Mouse (Mus musculus) CH12F3 (cell line): ENCODE results near the gene Shisa5.

Experiments
- in situ Hi-C: fragments of 300-500 bp; cut with MboI; formaldehyde crosslinking; loops from 2 replicates; pipeline ENCODE4 v1.14.3; 2020; ENCODE audit warnings: low sequenced_read_pairs

Gene Shisa5

GRCm38 (mm10) chr9:109021428-109021827 lies 16.9 kb upstream of the Shisa5 start:
- in situ Hi-C loops: no loop called here

DNA sequence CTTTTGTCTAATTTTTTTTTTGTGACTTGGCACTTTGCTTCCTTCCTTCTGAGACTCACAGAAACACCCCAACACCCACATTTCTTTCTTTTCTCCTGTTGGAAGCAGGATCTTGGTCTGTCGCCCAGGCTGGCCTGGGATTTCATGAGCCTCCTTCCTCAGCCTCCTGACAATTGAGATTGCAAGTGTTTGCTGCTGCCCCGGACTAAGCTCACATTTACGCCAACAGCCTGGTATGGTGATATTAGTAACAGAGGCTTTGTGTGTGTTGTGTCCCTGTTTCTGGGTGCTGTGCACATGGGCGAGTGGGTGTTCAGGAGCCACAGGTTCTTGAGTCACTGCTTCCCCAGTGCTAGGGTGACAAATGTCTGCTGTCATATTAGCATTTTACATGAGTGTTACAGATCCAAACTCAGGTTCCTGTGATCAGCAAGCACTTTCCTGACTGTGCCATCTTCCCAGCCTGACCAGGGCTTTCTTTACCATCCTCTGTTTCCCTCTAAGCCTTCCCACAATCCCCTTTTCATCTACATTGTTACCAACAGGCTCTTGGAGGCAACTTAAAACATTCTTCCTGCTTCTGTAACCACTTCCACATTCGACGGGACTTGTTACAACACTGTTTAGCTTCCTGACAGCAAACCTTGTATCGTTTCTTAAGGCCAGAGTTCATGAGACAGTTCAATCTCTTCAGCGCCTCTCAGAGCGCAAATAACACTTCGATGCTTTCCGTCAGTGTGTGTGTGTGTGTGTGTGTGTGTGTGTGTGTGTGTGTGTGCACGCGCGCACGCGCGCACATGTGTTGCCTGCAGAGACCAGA lies 15.3 kb upstream of the Shisa5 start:
- in situ Hi-C loops: no loop called here

GRCm38 (mm10) chr9:109027521-109027920 lies 10.8 kb upstream of the Shisa5 start:
- in situ Hi-C loops: no loop called here

DNA sequence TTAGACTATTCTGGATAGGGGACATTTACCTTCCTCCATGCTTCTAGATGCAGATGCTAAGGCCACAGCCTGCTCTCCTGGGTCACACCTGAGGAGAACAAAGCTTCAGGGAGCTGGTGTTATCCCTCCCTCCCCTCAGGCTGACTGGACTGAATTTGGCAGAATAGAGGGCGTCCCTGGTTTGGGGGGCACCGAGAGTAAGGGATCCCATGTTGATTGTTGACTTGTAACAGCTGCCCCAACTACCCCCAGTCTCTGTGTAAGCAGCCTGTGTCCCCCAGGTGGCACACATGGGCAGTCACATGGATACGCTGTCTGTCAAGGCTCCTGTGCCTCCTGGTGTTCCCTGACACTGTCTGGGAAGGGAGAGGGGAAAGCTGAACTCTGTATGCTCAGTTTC lies 9.9 kb upstream of the Shisa5 start:
- in situ Hi-C loops: no loop called here

DNA sequence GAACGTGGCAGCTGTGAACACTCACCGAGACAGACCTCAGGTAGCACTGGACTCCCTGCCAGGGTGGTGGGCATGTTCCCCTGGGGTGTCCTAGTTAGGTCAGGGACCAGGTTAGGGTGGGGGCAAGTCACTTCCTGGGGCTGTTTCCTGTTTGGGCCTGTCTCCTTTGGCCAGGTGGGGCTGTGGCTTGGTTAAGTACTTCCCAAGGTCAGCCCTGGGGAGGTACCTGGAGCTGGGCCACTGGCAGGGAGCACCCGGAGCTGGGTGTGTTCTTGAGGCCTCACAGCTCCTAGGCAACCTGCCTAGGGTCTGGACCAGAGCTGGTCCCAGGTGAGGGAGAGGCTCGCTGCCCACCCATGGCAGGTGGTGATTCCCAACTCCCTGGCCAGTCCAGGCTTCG lies 9.4 kb upstream of the Shisa5 start:
- in situ Hi-C loops: no loop called here

GRCm38 (mm10) chr9:109030312-109030711 lies 8.1 kb upstream of the Shisa5 start:
- in situ Hi-C loops: no loop called here

GRCm38 (mm10) chr9:109031001-109031400 lies 7.4 kb upstream of the Shisa5 start:
- in situ Hi-C loops: no loop called here

- in situ Hi-C loops: no loop called here
Observed at GRCm38 (mm10) chr9:109031686-109032085, 6.7 kb upstream of the Shisa5 start.

DNA sequence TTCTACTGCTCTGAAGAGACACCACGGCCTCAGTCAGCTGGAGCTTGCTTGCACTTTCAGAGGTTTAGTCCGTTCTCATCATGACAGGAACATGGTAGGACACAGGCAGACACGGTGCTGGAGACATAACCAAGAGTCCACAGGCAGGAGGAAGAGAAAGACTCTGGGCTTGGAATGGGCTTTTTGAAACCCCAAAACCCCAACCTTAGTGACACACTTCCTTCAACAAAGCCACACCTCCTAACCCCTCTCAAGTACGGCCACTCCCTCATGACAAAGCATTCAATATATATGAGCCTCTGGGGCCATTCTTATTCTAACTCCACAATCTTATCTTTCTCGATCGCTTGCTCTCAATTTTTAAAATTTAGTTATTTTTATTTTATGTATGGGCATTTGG lies 5.9 kb upstream of the Shisa5 start:
- in situ Hi-C loops: no loop called here

GRCm38 (mm10) chr9:109038901-109039364 lies 568 bp downstream of the Shisa5 start:
- in situ Hi-C loops: no loop called here

DNA sequence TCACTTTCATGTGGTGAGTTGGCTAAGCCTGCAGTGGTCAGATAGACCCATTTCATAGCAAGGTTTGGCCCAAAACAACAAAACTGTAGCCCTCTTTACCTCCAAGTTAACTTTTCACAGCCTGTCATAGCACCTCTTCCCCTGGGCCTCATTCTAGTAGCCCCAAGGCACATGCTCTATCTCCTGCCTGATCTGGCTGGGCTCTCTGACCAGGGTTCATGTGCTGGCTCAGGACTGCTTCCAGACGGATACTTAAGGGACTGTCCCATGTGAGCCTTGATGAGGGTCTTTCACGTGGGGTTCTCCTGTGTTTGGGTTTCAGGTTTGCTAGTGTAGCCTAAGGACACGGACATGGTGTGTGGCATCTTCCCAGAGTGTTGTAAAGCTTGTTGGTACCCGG lies 1.3 kb downstream of the Shisa5 start:
- in situ Hi-C loops: no loop called here

DNA sequence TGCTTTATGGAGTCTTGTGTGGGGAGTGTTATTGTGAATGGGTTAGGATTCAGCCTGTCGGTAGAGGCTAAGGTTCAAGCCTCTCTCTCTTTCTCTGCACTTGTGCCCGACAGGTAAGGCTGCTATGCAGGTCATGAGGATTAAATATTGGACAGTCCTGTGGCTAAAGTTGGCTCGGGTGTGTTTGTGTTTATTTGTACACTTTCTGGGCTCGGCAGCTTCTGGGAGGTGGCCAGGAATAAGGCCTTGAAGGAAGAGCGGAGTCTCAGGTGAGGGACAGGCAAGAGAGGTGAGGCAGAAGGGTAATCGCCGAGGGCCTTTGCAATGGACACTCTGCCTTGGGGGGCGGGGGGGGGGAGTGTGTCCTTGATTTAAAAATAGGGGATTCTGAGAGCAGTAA lies 1.9 kb downstream of the Shisa5 start:
- in situ Hi-C loops: no loop called here

- in situ Hi-C loops: no loop called here
Observed at GRCm38 (mm10) chr9:109040906-109041305, 2.5 kb downstream of the Shisa5 start.

DNA sequence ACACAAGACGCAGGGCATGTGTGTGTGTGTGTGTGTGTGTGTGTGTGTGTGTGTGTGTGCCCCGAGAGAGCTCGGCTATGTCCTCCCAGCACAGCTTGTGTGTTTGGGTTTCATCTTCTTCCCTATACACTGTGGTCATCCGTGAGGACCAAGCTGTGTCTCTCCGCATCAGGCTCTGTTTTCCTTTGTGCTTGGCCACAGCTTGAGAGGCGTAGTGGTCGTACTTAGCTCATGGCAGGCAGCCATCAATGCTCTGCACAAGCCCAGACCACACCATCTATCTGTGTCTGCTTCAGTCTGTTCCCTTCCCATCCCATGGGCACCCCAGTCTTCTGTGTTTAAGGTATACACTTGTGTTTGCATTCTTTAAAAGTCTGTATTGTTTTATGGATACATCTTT lies 3.0 kb downstream of the Shisa5 start:
- in situ Hi-C loops: no loop called here

- in situ Hi-C loops: no loop called here
Observed at GRCm38 (mm10) chr9:109046306-109046705, 7.9 kb downstream of the Shisa5 start.

DNA sequence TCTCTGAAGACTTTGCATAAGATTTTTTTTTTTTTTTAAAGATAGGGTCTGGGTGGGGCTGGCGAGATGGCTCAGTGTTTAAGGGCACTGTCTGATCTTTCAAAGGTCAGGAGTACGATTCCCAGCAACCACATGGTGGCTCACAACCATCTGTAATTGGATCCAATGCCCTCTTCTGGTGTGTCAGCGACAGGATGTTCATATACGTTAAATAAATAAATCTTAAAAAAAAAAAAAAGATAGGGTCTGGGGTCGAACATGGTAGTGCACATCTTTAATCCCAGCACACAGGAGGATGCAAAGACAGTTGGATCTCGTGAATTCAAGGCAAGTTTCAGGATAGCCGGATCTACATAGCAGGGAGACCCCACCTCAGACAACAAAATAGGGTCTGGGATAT lies 11.0 kb downstream of the Shisa5 start:
- in situ Hi-C loops: no loop called here

DNA sequence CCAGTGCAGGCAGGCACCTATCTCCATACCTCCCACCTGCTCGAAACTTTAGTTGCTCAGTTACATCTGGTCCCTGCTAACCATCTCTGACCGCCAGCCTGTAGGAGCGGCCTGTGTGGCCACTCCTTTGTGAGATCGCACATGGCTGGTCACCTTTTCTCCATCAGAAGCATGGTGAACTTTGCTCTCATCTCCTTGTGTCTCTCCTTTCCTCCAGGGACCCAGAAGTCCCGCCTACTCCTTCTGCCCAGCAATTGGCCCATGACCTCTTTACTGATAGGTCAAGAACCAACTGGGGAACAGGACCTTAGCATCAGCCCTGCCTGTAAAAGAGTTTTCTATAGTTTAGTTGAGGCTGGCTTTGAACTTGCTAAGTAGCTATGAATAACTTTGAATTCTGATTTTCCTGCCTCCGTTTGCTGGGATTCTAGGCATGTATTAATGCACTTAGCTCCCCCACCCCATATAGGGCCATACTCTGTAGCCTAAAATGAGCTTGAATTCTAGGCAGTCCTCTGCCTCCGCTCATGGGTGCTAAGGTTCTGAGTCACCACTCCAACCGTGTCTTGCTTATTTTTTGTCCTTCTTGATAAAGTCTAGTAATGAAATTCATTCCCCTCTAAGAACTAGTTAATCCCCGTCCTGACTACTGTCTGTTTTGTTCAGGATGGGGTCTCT lies 11.8 kb downstream of the Shisa5 start:
- in situ Hi-C loops: no loop called here

GRCm38 (mm10) chr9:109050674-109050997 lies 12.3 kb downstream of the Shisa5 start:
- in situ Hi-C loops: no loop called here

DNA sequence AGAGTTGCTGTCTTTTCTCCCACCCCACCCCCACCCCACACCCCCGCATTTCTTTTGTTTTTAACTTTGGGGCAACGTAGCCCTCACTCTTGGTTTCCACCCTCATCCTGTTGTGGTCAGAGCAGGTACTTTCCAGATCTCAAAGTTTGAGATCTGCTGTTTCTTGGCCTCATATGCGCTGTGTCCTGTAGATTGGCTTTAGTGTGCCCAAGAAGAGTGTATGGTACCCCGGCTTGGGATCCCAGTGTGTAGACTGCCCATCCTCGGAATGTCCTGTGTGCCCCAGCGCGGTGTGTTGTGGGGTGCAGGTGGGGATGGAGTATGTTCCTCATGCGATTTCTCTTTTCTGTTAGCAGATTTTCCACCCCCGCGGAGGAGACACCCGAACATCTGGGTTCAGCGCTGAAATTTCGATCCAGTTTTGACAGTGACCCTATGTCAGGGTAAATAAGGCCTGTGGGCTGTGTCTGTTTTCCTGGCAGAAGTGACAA lies 12.7 kb downstream of the Shisa5 start:
- in situ Hi-C loops: no loop called here

- in situ Hi-C loops: no loop called here
Observed at GRCm38 (mm10) chr9:109051651-109052489, 13.5 kb downstream of the Shisa5 start.

DNA sequence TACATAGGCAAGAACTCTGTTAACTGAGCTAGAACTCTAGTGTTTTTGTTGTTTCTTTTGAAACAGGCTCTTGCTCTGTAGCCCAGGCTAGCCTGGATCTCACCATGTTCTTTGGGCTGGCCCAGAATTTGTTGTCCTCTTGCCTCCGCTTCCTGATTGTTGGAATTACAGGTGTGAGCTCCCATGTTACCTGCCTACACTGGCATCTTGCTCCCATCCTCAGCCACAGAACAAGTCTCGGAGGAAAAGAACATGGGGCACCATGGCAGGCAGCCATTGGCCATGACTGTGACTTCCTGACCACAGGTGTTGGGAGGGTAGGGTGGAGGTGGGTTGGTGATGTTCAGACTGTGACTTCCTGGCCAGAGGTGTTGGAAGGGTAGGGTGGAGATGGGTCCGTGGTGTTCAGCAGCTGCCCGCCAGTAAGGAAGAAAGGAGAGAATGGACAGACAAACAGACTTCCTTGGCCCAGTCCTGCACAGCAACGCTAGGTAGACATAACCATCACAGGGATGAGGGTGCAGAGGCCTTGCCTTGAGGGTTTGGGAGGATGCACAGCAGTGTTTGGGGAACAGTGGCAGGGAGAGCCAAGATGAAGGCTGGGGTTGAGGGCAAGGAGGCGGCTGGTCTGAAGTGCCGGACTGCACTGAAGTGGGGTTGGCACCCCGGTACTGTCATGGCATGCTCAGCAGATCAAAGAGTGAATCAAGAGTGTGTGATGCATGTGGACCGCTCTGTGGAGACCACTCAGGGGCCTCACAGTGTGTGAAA lies 14.3 kb downstream of the Shisa5 start:
- in situ Hi-C loops: no loop called here
